Mouse (Mus musculus): Measurements from ENCODE around the gene Rps6ka2.

DNA sequence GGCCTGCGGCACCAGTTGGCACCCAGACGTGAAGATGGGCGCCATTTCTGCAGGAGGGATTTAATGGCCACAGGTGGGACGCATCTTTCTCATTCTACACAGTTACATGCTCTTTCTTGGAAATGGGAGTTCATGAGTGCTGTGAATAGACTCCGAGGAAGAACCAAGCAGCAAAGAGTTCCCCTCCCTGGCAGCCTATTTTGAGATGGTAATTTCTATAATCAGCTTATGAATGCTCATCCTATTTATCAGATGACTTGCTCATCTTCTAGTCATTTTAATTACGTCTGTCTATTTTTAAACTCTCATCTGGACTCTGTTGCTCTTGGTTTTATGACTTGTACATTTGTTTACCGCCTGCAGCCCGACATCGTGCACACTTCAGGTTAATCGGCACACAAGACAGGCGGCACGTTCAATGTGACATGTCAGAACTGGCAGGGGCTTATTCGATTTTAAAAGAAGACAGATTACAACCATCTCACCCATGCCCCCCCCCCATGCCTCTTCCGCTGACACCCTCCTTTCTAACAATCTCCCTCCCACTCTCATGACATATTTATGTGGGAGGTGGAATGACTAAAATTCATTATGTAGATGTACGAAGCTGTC, 88.9 kb downstream of the Rps6ka2 start:
- TF ChIP-seq POLR2A (IDR thresholded peaks at IDR 0.05; ENCODE audit: low read depth, low read length) (no peak), CTCF (IDR thresholded peaks at IDR 0.05; ENCODE audit: extremely low read depth, insufficient read depth, insufficient read length, insufficient replicate concordance) (no peak)

Measured in spleen, adult 2 months (tissue).